Mouse (Mus musculus): ENCODE data around the gene Ciapin1. TPM values are rescaled to one million over a fixed set of nuclear protein-coding genes. Genes with fewer than 3 reads are reported as not detected.
"Not testable (repeated sequence)": the region's sequence is repeated elsewhere in the genome, so short reads cannot be mapped to it uniquely, and the experiment has no call there.

Ciapin1 gene
- polyA plus RNA-seq, 1 experiment = 58.3 TPM

GRCm38 (mm10) chr8:94865292-94865691, 27.1 kb upstream of the Ciapin1 start:
- Histone ChIP-seq H3K27ac (ENCODE audit: control insufficient read depth, insufficient read depth, low read depth, low read length) (no peak overlapping the region), H3K4me3 (ENCODE audit: control insufficient read depth, low read depth, low read length) (no peak overlapping the region), H3K27me3 (ENCODE audit: control insufficient read depth, insufficient read depth, low read length) (no peaks in the 10 kb centered on the region), H3K4me1 (ENCODE audit: control insufficient read depth, insufficient read depth, low read length) (no peaks in the 10 kb centered on the region), H3K36me3 (ENCODE audit: control insufficient read depth, insufficient read depth, low read length) (no peaks in the 10 kb centered on the region; the same call in none of the 2 replicates)
- TF ChIP-seq CTCF (IDR thresholded peaks at IDR 0.05; ENCODE audit: control insufficient read depth, insufficient read depth, insufficient replicate concordance, low read depth, low read length) (no peak), POLR2A (IDR thresholded peaks at IDR 0.05; ENCODE audit: control insufficient read depth, low read depth, low read length) (no peak)

- Histone ChIP-seq H3K4me3 (ENCODE audit: control insufficient read depth, low read depth, low read length) (no peak overlapping the region), H3K27ac (ENCODE audit: control insufficient read depth, insufficient read depth, low read depth, low read length) (no peak overlapping the region), H3K4me1 (ENCODE audit: control insufficient read depth, insufficient read depth, low read length) (no peaks in the 10 kb centered on the region), H3K36me3 (ENCODE audit: control insufficient read depth, insufficient read depth, low read length) (no peaks in the 10 kb centered on the region; the same call in none of the 2 replicates), H3K27me3 (ENCODE audit: control insufficient read depth, insufficient read depth, low read length) (no peaks in the 10 kb centered on the region)
- no peak for TF ChIP-seq CTCF (IDR thresholded peaks at IDR 0.05; ENCODE audit: control insufficient read depth, insufficient read depth, insufficient replicate concordance, low read depth, low read length)
- TF ChIP-seq POLR2A (IDR thresholded peaks at IDR 0.05; ENCODE audit: control insufficient read depth, low read depth, low read length) = no peak
Observed at GRCm38 (mm10) chr8:94863897-94864673, 25.9 kb upstream of the Ciapin1 start.

- no peak for TF ChIP-seq CTCF (IDR thresholded peaks at IDR 0.05; ENCODE audit: control insufficient read depth, insufficient read depth, insufficient replicate concordance, low read depth, low read length)
- no peak for TF ChIP-seq POLR2A (IDR thresholded peaks at IDR 0.05; ENCODE audit: control insufficient read depth, low read depth, low read length)
- H3K36me3 ChIP-seq (ENCODE audit: control insufficient read depth, insufficient read depth, low read length) = no peaks in the 10 kb centered on the region; the same call in none of the 2 replicates
- no peaks in the 10 kb centered on the region; the same call in 1 of the 2 replicates for H3K4me1 ChIP-seq (ENCODE audit: control insufficient read depth, insufficient read depth, low read length)
Observed at GRCm38 (mm10) chr8:94862487-94863220, 24.5 kb upstream of the Ciapin1 start.

DNA sequence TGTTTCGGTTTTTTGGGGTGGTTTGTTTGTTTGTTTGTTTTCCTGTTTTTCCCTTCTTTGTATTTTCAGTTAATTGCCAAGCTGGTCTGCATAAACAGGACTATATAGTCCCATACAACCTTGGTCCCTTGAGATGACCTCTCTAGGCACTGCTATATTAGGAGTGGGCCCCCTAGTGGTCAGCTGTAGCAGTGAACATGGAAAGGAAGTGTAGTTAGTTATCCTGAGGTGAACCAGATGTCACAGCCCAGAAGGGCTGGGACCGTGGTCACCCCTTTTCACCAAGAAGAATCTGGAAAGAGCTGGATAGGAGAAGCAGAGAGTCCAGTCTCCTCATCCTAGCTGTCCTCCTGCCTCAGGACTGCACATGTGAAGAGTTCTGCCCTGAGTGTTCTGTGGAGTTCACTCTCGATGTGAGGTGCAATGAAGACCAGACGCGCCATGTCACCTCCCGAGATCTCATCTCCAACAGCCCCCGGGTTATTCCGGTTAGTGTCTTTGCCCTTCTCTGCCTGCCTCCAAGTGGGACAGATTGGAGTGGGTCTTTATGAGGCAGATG, 23.3 kb upstream of the Ciapin1 start:
- Histone ChIP-seq H3K36me3 (ENCODE audit: control insufficient read depth, insufficient read depth, low read length) (no peaks in the 10 kb centered on the region; the same call in none of the 2 replicates), H3K4me1 (ENCODE audit: control insufficient read depth, insufficient read depth, low read length) (no peaks in the 10 kb centered on the region; the same call in 1 of the 2 replicates), H3K27ac (ENCODE audit: control insufficient read depth, insufficient read depth, low read depth, low read length) (no peak overlapping the region), H3K27me3 (ENCODE audit: control insufficient read depth, insufficient read depth, low read length) (no peaks in the 10 kb centered on the region), H3K4me3 (ENCODE audit: control insufficient read depth, low read depth, low read length) (no peak overlapping the region)
- TF ChIP-seq POLR2A (IDR thresholded peaks at IDR 0.05; ENCODE audit: control insufficient read depth, low read depth, low read length) (no peak), CTCF (IDR thresholded peaks at IDR 0.05; ENCODE audit: control insufficient read depth, insufficient read depth, insufficient replicate concordance, low read depth, low read length) (peak; percentile 24; the same call in 1 of the 2 replicates)

More at GRCm38 (mm10) chr8:94862487-94863220, 24.5 kb upstream of the Ciapin1 start:
- H3K27me3 ChIP-seq (ENCODE audit: control insufficient read depth, insufficient read depth, low read length) = no peaks in the 10 kb centered on the region
- H3K4me3 ChIP-seq (ENCODE audit: control insufficient read depth, low read depth, low read length) = no peak overlapping the region
- H3K27ac ChIP-seq (ENCODE audit: control insufficient read depth, insufficient read depth, low read depth, low read length) = no peak overlapping the region

GRCm38 (mm10) chr8:94857346-94858173, 19.4 kb upstream of the Ciapin1 start, which contains the start of gene Polr2c:
Polr2c (plus strand) TSS chr8:94857450.
- H3K27ac ChIP-seq (ENCODE audit: control insufficient read depth, insufficient read depth, low read depth, low read length) = peak within 1 kb of the TSS; percentile 82
- TF ChIP-seq CTCF (IDR thresholded peaks at IDR 0.05; ENCODE audit: control insufficient read depth, insufficient read depth, insufficient replicate concordance, low read depth, low read length) = peak; percentile 92
- TF ChIP-seq POLR2A (IDR thresholded peaks at IDR 0.05; ENCODE audit: control insufficient read depth, low read depth, low read length) = peak; percentile 82
- no peaks in the 10 kb centered on the region; the same call in none of the 2 replicates for H3K36me3 ChIP-seq (ENCODE audit: control insufficient read depth, insufficient read depth, low read length)
- no peaks in the 10 kb centered on the region; the same call in 1 of the 2 replicates for H3K4me1 ChIP-seq (ENCODE audit: control insufficient read depth, insufficient read depth, low read length)
- H3K4me3 ChIP-seq (ENCODE audit: control insufficient read depth, low read depth, low read length) = peak within 1 kb of the TSS; percentile 97
- no peaks in the 10 kb centered on the region for H3K27me3 ChIP-seq (ENCODE audit: control insufficient read depth, insufficient read depth, low read length)

GRCm38 (mm10) chr8:94857011-94857345, 18.8 kb upstream of the Ciapin1 start:
- no peaks in the 10 kb centered on the region; the same call in 1 of the 2 replicates for H3K4me1 ChIP-seq (ENCODE audit: control insufficient read depth, insufficient read depth, low read length)
- no peaks in the 10 kb centered on the region for H3K27me3 ChIP-seq (ENCODE audit: control insufficient read depth, insufficient read depth, low read length)
- H3K27ac ChIP-seq (ENCODE audit: control insufficient read depth, insufficient read depth, low read depth, low read length) = no peak overlapping the region
- H3K4me3 ChIP-seq (ENCODE audit: control insufficient read depth, low read depth, low read length) = peak overlapping the region; percentile 97
- no peak for TF ChIP-seq CTCF (IDR thresholded peaks at IDR 0.05; ENCODE audit: control insufficient read depth, insufficient read depth, insufficient replicate concordance, low read depth, low read length)
- H3K36me3 ChIP-seq (ENCODE audit: control insufficient read depth, insufficient read depth, low read length) = no peaks in the 10 kb centered on the region; the same call in none of the 2 replicates

GRCm38 (mm10) chr8:94854761-94855160, 16.6 kb upstream of the Ciapin1 start:
- not testable (repeated sequence) for H3K27me3 ChIP-seq (ENCODE audit: control insufficient read depth, insufficient read depth, low read length); H3K27ac ChIP-seq (ENCODE audit: control insufficient read depth, insufficient read depth, low read depth, low read length); H3K36me3 ChIP-seq (ENCODE audit: control insufficient read depth, insufficient read depth, low read length); H3K4me1 ChIP-seq (ENCODE audit: control insufficient read depth, insufficient read depth, low read length); H3K4me3 ChIP-seq (ENCODE audit: control insufficient read depth, low read depth, low read length)

All from testis, adult 2 months (tissue).